Mouse (Mus musculus): ENCODE data around the gene Pdx1. TPM values are rescaled to one million over a fixed set of nuclear protein-coding genes. Genes with fewer than 3 reads are reported as not detected.

Pdx1 gene
- polyA plus RNA-seq, 1 experiment from 2014 or later: not detected

GRCm38 (mm10) chr5:147322183-147322582 is 52.4 kb downstream of the Pdx1 start, which contains the start of gene Urad:
Gene Urad (minus strand): TSS chr5:147322440.
- no peak within 1 kb of the TSS for H3K9ac ChIP-seq
- peaks cover 55% of the 10 kb centered on the region for H3K27me3 ChIP-seq
- no peaks in the 10 kb centered on the region for H3K36me3 ChIP-seq
- no peaks in the 10 kb centered on the region for H3K9me3 ChIP-seq
- no peaks in the 10 kb centered on the region for H3K4me1 ChIP-seq (replicated peaks)
- H3K4me3 ChIP-seq: no peak within 1 kb of the TSS
- no peak for ATAC-seq (ENCODE audit: low FRiP score, low read depth)
- no peak within 1 kb of the TSS for H3K4me2 ChIP-seq
- no peak within 1 kb of the TSS for H3K27ac ChIP-seq (replicated peaks)
- 79% methylated on average over 8 of the region's 8 CpGs for WGBS

- Histone ChIP-seq H3K9ac (no peak overlapping the region), H3K4me1 (replicated peaks) (no peaks in the 10 kb centered on the region), H3K27ac (replicated peaks) (no peak overlapping the region), H3K27me3 (peaks cover 43% of the 10 kb centered on the region), H3K4me3 (no peak overlapping the region), H3K4me2 (no peak overlapping the region), H3K9me3 (no peaks in the 10 kb centered on the region), H3K36me3 (no peaks in the 10 kb centered on the region)
- no peak for ATAC-seq (ENCODE audit: low FRiP score, low read depth)
- 21% methylated on average over 17 of the region's 17 CpGs for WGBS
Observed at GRCm38 (mm10) chr5:147323237-147323917, 53.6 kb downstream of the Pdx1 start.

Small RNAs within 50 kb of the gene (microRNA-seq; reads per million reads assigned to microRNA genes)
- not detected for gene Mir7k

Other genes starting within 250 kb of the Pdx1 start
- gene Lnx2, start 193.4 kb upstream of the Pdx1 start, polyA plus RNA-seq (2015; fragmentation: Nextera tagmentation; extraction: Ambion mirVana): 4.5 and 6.5 TPM in 2 replicates
- 97.8 and 104 TPM in 2 replicates for gene Polr1d, start 192.9 kb upstream of the Pdx1 start, polyA plus RNA-seq (2015; fragmentation: Nextera tagmentation; extraction: Ambion mirVana)
- 7.4 and 9.3 TPM in 2 replicates for gene Gsx1, start 81.3 kb upstream of the Pdx1 start, polyA plus RNA-seq (2015; fragmentation: Nextera tagmentation; extraction: Ambion mirVana)
- not detected in 2 replicates for gene Cdx2, start 37.3 kb downstream of the Pdx1 start, polyA plus RNA-seq (2015; fragmentation: Nextera tagmentation; extraction: Ambion mirVana)
- gene Urad, start 52.5 kb downstream of the Pdx1 start, polyA plus RNA-seq (2015; fragmentation: Nextera tagmentation; extraction: Ambion mirVana): not detected in 2 replicates
- gene Flt3, start 130.5 kb downstream of the Pdx1 start, polyA plus RNA-seq (2015; fragmentation: Nextera tagmentation; extraction: Ambion mirVana): 1.3 and 1.7 TPM in 2 replicates
- gene Pan3, start 160.2 kb downstream of the Pdx1 start, polyA plus RNA-seq (2015; fragmentation: Nextera tagmentation; extraction: Ambion mirVana): 58.5 and 64.1 TPM in 2 replicates